Mouse (Mus musculus) bone marrow macrophage, adult 2 months (primary cell): ENCODE measurements at regions not wholly inside any gene's neighbourhood (a gene's known extent, or its start where the extent isn't known, plus 50 kb on each side); places are given as distances from the start of the nearest gene placed in this dataset.

ENCODE experiments used
- CTCF ChIP-seq: IDR thresholded peaks from 2 replicates; pipeline ENCODE4 v1.5.1; 2012; ENCODE audit warnings: low read depth, mild to moderate bottlenecking, low read length, moderate library complexity
- POLR2A ChIP-seq: IDR thresholded peaks from 2 replicates; pipeline ENCODE4 v1.6.1; 2012; ENCODE audit warnings: mild to moderate bottlenecking, low read depth, low read length, borderline replicate concordance

DNA sequence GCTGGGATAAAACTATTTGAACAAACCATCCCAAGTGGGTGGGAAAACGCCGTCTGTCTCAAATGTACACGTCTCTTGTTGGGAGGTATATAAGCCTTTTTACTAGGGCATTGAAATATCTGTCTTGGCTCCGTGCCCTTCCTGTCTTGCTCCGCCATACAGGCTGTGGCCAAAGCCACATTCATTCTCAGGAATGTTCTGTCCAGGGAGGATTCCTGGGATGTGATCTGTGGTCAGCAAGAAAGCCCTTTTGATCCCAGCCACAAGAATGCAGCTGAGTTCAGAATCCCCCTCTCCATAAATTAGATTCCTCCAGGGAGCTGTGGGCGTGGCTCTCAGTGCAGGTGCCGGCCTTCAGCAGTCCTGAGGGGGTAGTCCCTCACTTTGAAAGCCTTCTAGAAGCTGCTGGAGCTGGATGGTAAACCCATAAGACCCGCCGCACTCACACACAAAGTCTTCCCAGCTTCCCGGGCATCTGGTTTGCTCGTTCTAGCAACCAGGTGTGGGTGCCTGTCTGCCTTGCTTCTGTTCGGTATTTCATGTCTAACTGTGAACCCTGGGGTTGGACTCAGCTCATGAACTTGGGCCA is 125.6 kb upstream of the Cdkn3 start:
- no peak for TF ChIP-seq CTCF
- TF ChIP-seq POLR2A: no peak
